Mouse (Mus musculus) adrenal gland, postnatal 25 days (tissue): ENCODE results near the gene Thada. TPM values are rescaled to one million over a fixed set of nuclear protein-coding genes. Genes with fewer than 3 reads are reported as not detected.

Experiments used
- DNase-seq: peaks from one replicate; pipeline ENCODE4 v3.0.0; 2021; ENCODE audit warnings: mixed read lengths
- total RNA-seq: library from RNA; stranded (reverse); gene quantifications from 2 replicates; pipeline ENCODE4 v1.2.3, GENCODE M21; 2021

Thada gene
- total RNA-seq, 1 experiment from 2014 or later: 24.1 TPM

- no peak for DNase-seq
These were observed 321.0 kb downstream of the Thada start for GRCm38 (mm10) chr17:84144762-84145599.

GRCm38 (mm10) chr17:84144130-84144529 lies 321.9 kb downstream of the Thada start:
- DNase-seq: no peak

- DNase-seq: no peak
These were observed 322.7 kb downstream of the Thada start for GRCm38 (mm10) chr17:84143219-84143844.

- no peak for DNase-seq
These were observed 324.3 kb downstream of the Thada start for GRCm38 (mm10) chr17:84141691-84142090.

GRCm38 (mm10) chr17:84140822-84141507 lies 325.0 kb downstream of the Thada start:
- no peak for DNase-seq

Other genes with a start within 250 kb of the Thada start
- 7.4 TPM in 2 replicates for gene Plekhh2, start 45.7 kb upstream of the Thada start, total RNA-seq
- 22.4 and 22.6 TPM in 2 replicates for gene Dync2li1, start 160.3 kb upstream of the Thada start, total RNA-seq
- 0.09 and 0.81 TPM in 2 replicates for gene Abcg8, start 210.1 kb upstream of the Thada start, total RNA-seq
- 0.12 and 1.3 TPM in 2 replicates for gene Abcg5, start 216.8 kb upstream of the Thada start, total RNA-seq